Mouse (Mus musculus): ENCODE measurements around the gene Slc26a5. TPM values are rescaled to one million over a fixed set of nuclear protein-coding genes. Genes with fewer than 3 reads are reported as not detected.

The Slc26a5 gene
- total RNA-seq, 2 experiments from 2014 or later = 0.18 to 0.69 TPM

DNA sequence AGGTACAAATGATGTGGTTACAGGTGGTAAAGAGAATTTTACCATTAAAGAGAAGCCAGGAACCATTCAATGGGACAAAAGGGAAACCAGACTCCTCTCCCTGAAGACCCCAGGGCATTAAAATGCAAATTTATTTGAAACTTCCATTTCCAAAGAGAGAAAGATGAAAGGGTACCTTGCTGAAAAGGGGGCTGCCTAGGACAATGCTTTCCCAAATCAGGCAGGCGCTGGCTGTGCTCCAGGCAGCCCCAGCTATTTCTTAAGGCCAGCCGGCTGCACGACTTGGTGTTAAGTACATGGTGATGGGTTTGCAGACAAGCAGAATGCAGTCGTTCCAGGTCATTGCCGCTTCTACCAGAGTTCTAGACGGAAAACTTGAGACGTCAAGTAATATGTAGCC, 39.0 kb downstream of the Slc26a5 start:
- no peak for DNase-seq (ENCODE audit: low spot score in 2 of 2)
- intact Hi-C loops (cut with DNase I) = no loop called here

- DNase-seq (ENCODE audit: low spot score in 2 of 2) = peak in 1 of 2 experiments; percentile 13
- intact Hi-C loops (cut with DNase I) = no loop called here
Observed at GRCm38 (mm10) chr5:21813994-21814393, 51.4 kb downstream of the Slc26a5 start.

GRCm38 (mm10) chr5:21810924-21811323, 54.5 kb downstream of the Slc26a5 start:
- intact Hi-C loops (cut with DNase I) = no loop called here

DNA sequence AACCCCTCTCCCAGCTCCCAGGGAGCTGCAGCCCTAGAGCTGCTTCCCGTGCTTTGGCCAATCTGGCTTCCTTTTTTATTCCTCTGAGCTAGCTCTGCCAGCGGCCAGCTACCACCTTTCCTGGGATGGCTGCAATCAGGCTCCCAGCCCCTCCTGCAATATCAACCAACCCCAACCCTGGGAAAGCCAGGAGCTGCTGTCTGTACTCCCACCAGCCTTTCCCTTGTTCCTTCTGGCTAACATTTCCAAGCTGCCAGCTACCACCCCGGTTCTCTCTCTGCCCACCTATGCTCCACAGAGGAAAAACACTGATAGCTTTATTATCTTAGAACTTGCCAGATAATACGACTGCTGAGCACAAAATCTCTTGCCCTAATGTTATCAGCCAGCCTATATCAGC, 60.6 kb downstream of the Slc26a5 start:
- DNase-seq (ENCODE audit: low spot score in 2 of 2) = peak in 1 of 2 experiments; percentile 41
- intact Hi-C loops (cut with DNase I) = no loop called here

More at GRCm38 (mm10) chr5:21810924-21811323, 54.5 kb downstream of the Slc26a5 start:
- DNase-seq (ENCODE audit: low spot score in 2 of 2) = no peak

- intact Hi-C loops (cut with DNase I) = no loop called here
- DNase-seq (ENCODE audit: low spot score in 2 of 2) = no peak
Observed at GRCm38 (mm10) chr5:21803691-21804188, 61.7 kb downstream of the Slc26a5 start.

DNA sequence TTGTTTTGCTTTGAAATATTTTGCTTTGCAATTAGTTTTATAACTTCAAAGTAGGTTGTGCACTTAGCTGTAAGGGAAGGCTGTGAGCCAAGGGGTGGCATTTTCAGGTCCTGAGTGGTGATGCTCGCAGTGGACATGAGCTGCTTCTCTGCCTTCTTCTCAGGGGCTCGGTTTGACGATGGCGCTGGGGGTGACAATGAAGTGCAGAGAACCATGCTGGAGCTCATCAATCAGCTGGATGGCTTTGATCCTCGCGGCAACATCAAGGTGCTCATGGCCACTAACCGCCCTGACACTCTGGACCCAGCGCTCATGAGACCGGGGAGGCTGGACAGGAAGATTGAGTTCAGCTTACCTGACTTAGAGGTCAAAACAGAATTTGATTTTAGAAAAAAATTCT, 62.5 kb downstream of the Slc26a5 start:
- DNase-seq (ENCODE audit: low spot score in 2 of 2) = no peak
- intact Hi-C loops (cut with DNase I) = no loop called here

DNA sequence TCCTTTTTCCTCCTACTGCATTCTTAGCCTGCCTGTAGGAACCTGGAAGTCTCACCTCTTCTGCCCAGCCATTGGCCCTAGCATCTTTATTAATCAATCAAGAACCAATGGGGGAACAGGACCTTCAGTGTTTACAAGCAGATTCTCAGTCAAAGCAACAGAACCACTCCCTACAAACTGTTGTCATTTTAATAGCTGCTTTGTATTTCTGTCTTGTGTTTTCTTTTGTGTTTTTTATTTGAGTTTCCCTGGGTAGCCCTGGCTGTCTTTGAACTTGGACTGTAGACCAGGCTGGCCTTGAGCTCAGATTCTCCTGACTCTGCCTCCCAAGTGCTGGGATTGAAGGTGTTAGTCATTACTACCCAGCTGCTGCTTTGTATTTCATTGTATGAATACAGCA, 73.2 kb downstream of the Slc26a5 start:
- intact Hi-C loops (cut with DNase I) = no loop called here
- no peak for DNase-seq (ENCODE audit: low spot score in 2 of 2)

DNA sequence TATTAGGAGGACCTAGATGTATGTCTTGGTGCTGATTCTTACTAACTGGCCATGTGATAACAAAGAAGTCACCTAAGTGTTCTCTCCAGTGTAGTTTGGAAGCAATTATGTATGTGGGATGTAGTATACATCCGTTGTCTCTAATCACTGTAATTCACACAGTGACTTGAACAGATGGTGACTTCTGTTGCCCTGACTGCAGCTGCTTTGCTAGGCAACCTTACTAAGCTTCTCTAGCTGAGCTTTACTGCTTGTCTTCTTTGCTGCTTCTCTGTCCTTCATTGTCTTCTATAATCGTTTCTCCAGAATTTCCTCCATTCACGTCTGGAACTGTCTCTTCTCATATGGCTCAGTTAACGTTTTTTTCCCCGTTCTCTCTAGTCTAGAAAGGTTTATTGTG, 76.3 kb downstream of the Slc26a5 start:
- intact Hi-C loops (cut with DNase I) = loop anchor here (5.0 kb wide), 2 partner anchors 52 to 728 kb away; partner anchors contain the start of gene Pmpcb
- no peak for DNase-seq (ENCODE audit: low spot score in 2 of 2)

DNA sequence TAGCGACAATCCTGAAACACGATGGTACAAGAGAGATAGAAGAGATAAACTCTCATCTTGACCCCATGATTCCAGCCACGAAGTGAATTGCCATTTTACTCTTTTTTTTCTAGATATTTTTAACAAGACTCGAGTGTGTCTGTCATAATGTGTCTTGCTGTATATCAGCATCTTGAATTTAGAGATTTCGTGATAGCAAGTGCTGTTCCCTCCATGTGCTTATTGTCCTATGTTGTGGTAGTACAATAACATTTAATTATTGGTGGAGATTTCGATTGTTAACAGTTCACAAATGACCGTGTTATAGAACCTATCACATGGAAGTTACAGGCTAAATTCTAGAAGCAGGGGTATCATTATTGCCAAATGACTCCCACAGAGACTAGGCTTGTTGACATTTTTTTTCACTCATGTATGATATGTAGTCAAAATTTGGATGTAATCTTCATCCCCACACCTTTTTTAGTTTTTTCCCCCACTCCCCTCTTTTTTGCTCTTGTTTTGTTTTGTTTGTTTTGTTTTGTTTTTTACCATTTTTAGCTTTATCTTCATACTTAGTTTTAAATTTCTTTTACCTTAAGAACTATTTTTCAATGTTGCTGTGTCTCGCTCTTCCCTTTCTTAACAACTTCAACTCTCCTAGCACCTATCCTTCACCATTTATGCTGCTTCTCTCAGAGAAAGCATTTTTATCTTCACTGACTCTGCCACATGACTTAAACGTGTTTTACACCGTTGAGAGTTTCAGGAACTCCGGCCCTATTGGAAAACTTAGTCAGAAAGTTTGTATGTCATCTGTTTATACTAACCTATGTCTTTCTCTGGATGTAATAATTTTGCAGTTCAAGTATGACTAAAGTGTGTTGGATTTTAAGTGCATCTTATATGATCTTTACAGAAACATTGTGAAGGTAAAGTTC, 78.0 kb downstream of the Slc26a5 start:
- no peak for DNase-seq (ENCODE audit: low spot score in 2 of 2)
- intact Hi-C loops (cut with DNase I) = loop anchor here (5.0 kb wide), 2 partner anchors 50 to 730 kb away; partner anchors contain the start of gene Pmpcb

- peak; percentile 93 to 94 for DNase-seq (ENCODE audit: low spot score in 2 of 2)
- intact Hi-C loops (cut with DNase I) = loop anchor here (5.0 kb wide), 2 partner anchors 49 to 731 kb away; partner anchors contain the start of gene Pmpcb
Observed at GRCm38 (mm10) chr5:21786258-21787185, 78.9 kb downstream of the Slc26a5 start.

GRCm38 (mm10) chr5:21785776-21786175, 79.6 kb downstream of the Slc26a5 start:
- intact Hi-C loops (cut with DNase I) = loop anchor here (5.0 kb wide), 2 partner anchors 48 to 732 kb away; partner anchors contain the start of gene Pmpcb
- no peak for DNase-seq (ENCODE audit: low spot score in 2 of 2)

GRCm38 (mm10) chr5:21785053-21785452, 80.4 kb downstream of the Slc26a5 start, which contains the start of the genes Dnajc2 and Psmc2:
Gene Dnajc2 (minus strand): TSS chr5:21785251.
Gene Psmc2 (plus strand): TSS chr5:21785283.
- intact Hi-C loops (cut with DNase I) = loop anchor here (5.0 kb wide), 2 partner anchors 48 to 732 kb away; partner anchors contain the start of gene Pmpcb
- DNase-seq (ENCODE audit: low spot score in 2 of 2) = peak; percentile 89 to 95

DNA sequence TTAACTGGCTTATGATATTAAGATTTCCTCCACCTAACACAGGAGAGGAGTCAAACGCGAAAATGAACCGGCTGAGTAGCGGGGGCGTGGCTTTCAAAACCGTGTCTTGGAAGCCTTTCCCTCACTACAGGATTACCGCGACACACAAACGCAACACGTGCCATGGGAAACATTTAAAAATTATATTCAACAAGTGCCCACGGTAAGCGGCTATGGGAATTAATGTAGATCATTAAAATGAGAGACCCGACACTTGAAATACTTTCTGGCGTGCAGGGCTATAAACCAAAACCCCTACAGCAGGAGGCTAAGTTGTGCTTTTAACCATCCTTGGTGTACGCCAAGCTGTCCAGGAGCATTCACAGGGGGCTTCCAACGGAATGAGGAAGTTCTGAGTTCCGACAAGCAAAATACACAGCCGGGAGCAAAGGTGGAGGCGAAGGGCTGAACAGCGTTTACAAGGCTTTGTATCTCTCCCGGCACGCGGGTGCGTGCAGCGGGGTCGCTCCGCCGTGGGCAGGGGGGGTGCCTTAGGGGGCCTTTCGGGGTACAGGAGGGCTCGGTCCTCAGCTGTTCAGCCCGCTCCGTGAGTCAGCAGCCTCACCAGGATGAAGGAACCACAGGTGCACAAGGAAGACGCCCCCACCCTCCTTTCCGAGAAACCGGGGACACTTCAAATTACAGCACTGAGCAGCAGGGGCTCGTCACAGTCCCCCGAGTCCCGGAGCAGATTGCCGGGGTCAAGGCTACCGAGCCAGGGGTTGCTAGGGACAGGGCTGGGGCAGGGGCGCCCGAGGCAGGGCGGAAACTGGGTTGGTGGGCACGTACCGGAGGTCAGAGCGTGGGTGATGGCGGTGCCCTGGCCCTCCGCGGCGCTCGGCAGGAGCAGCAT, 81.0 kb downstream of the Slc26a5 start:
- DNase-seq (ENCODE audit: low spot score in 2 of 2) = no peak
- intact Hi-C loops (cut with DNase I) = loop anchor here (5.0 kb wide), 2 partner anchors 47 to 733 kb away; partner anchors contain the start of gene Pmpcb

DNA sequence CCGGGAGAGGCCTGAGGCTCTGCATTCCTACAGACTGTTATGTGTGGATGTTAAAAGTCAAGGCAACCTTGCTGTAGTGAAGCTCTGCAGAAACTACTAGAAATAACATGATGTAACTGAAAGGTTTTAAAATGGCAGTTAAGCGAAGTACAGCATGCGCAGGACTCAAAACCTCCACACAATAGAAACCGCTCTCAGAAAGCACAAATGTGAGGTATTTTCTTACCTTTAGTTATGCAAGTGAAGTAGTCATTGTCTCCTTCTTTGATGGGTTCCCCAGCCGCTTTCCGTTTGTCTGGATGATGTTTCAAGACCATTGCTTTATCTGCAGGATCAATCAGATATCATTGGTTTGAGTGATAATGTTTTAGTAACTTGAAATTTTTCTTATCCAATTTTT, 88.9 kb downstream of the Slc26a5 start:
- no peak for DNase-seq (ENCODE audit: low spot score in 2 of 2)
- intact Hi-C loops (cut with DNase I) = no loop called here

GRCm38 (mm10) chr5:21769841-21770240, 95.6 kb downstream of the Slc26a5 start:
- intact Hi-C loops (cut with DNase I) = no loop called here
- DNase-seq (ENCODE audit: low spot score in 2 of 2) = peak in 1 of 2 experiments; percentile 18

DNA sequence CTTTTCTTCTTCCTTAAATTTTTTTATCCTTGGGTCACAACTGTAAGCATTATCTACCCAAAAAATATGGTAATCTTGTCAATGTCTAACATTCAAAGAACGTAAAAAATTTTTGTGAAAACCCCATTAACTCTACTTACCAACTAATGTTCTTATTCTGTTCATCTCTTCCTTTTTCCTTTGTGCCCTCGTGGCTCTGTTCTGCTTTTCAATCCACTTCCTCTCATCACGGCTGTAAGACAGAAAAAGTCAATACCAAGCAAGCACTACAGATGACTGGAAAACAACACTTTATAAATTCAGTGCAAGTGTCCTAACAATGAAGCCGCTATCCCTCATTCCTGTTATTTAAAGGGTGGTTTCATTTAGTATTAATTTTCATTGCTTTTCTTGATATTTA, 96.9 kb downstream of the Slc26a5 start:
- no peak for DNase-seq (ENCODE audit: low spot score in 2 of 2)
- intact Hi-C loops (cut with DNase I) = no loop called here
